Mouse (Mus musculus) kidney, postnatal 25 days (tissue): Measurements from ENCODE around the gene Smdt1.

ENCODE experiments used
- DNase-seq, 2 experiments: peaks; one replicate each; pipeline ENCODE4 v3.0.0; 2021; ENCODE audit warnings: mixed read lengths in 2 of 2

Gene Smdt1

GRCm38 (mm10) chr15:82343368-82344287 lies 4.9 kb downstream of the Smdt1 start:
- DNase-seq: peak; percentile 73 to 87

- DNase-seq: no peak
Measured at GRCm38 (mm10) chr15:82344971-82345370, 6.2 kb downstream of the Smdt1 start.

GRCm38 (mm10) chr15:82345820-82346470 lies 7.2 kb downstream of the Smdt1 start:
- DNase-seq: peak; percentile 99 to 100

GRCm38 (mm10) chr15:82346580-82347302 lies 8.0 kb downstream of the Smdt1 start:
- DNase-seq: no peak

GRCm38 (mm10) chr15:82347303-82347676 lies 8.5 kb downstream of the Smdt1 start:
- DNase-seq: no peak

- no peak for DNase-seq
Measured at GRCm38 (mm10) chr15:82347852-82348251, 9.1 kb downstream of the Smdt1 start.

- DNase-seq: no peak
Measured at GRCm38 (mm10) chr15:82348258-82348998, 9.7 kb downstream of the Smdt1 start.

GRCm38 (mm10) chr15:82348999-82349341 lies 10.2 kb downstream of the Smdt1 start:
- DNase-seq: no peak

GRCm38 (mm10) chr15:82350349-82350748 lies 11.6 kb downstream of the Smdt1 start:
- DNase-seq: peak in 1 of 2 experiments; percentile 31

- DNase-seq: peak in 1 of 2 experiments; percentile 15
Measured at GRCm38 (mm10) chr15:82351480-82351879, 12.7 kb downstream of the Smdt1 start.

GRCm38 (mm10) chr15:82353078-82353744 lies 14.5 kb downstream of the Smdt1 start:
- no peak for DNase-seq

- DNase-seq: no peak
Measured at GRCm38 (mm10) chr15:82353745-82354113, 15.0 kb downstream of the Smdt1 start.

- peak; percentile 98 to 99 for DNase-seq
Measured at GRCm38 (mm10) chr15:82354126-82354945, 15.6 kb downstream of the Smdt1 start, which contains the start of gene Ndufa6. Gene Ndufa6 (minus strand): TSS chr15:82354322.

- peak; percentile 52 to 80 for DNase-seq
Measured at GRCm38 (mm10) chr15:82358431-82359260, 19.9 kb downstream of the Smdt1 start.

- DNase-seq: peak; percentile 51 to 81
Measured at GRCm38 (mm10) chr15:82361459-82362018, 22.8 kb downstream of the Smdt1 start.

- peak; percentile 53 to 70 for DNase-seq
Measured at GRCm38 (mm10) chr15:82362234-82362633, 23.5 kb downstream of the Smdt1 start.

- DNase-seq: peak; percentile 1 to 13
Measured at GRCm38 (mm10) chr15:82363801-82364200, 25.0 kb downstream of the Smdt1 start.

- DNase-seq: peak; percentile 1 to 10
Measured at GRCm38 (mm10) chr15:82364561-82364960, 25.8 kb downstream of the Smdt1 start.

GRCm38 (mm10) chr15:82368146-82368545 lies 29.4 kb downstream of the Smdt1 start:
- peak in 1 of 2 experiments; percentile 0 for DNase-seq

GRCm38 (mm10) chr15:82368851-82369250 lies 30.1 kb downstream of the Smdt1 start:
- peak in 1 of 2 experiments; percentile 31 for DNase-seq
